Mouse (Mus musculus) gastrocnemius, postnatal 14 days (tissue): Measurements from ENCODE around the gene Dmkn. TPM values are rescaled to one million over a fixed set of nuclear protein-coding genes. Genes with fewer than 3 reads are reported as not detected.
A peak's percentile ranks its signal among the peaks of the same experiment; 100 is the strongest.

Experiments used
- DNase-seq: peaks from one replicate; pipeline ENCODE4 v3.0.0; 2021; ENCODE audit warnings: mixed read lengths
- intact Hi-C: fragments of 180-260 bp; cut with DNase I; formaldehyde crosslinking; loops from one replicate; pipeline ENCODE4 v1.15.1; 2025; ENCODE audit warnings: low total_unique reads
- total RNA-seq, 2 experiments: library from RNA; stranded (reverse); gene quantifications; 2 replicates each; pipeline ENCODE4 v1.2.3; 2021

Gene Dmkn
- total RNA-seq, 2 experiments from 2014 or later = 0.57 TPM; not detected in 1

DNA sequence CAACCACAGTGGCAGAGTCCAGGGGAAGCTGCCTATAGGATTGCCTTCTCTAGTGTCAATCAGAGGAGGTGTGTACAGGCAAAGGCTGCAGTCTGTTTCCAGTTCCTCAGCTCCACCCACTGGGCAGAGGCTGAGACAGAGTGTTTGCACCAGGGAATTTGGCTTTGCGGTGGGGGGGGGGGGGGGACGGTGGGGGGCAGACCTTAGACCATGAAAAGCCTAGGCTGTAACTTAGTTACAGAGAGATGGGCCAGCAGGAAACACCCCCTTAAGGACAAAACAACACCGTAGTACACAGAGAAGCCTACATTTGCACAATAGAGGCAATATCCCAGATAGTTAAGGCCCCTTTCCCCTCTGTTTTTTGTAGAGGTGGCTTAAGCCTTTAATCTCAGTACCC lies 6.6 kb upstream of the Dmkn start:
- DNase-seq = no peak
- intact Hi-C loops = no loop called here

DNA sequence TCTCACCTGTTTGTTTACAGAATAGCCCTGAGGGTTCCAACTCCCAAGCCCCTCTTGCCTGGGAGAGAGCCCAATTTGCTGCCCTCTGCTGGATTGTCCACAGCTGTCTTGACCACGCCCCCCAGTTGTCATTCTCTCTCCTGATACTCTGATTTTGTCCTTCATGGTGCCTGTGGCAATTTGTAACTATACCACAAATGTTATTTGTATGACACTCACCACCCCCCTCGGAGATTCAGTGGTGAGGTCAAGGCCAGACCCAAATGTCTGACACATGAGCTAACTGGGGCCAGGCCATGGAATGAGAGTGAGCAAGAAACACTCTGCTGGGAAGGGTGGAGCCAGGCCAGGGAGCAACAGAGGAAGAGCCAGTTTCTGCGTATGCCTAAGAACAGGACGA lies 4.7 kb upstream of the Dmkn start:
- intact Hi-C loops = no loop called here
- peak; percentile 32 for DNase-seq

DNA sequence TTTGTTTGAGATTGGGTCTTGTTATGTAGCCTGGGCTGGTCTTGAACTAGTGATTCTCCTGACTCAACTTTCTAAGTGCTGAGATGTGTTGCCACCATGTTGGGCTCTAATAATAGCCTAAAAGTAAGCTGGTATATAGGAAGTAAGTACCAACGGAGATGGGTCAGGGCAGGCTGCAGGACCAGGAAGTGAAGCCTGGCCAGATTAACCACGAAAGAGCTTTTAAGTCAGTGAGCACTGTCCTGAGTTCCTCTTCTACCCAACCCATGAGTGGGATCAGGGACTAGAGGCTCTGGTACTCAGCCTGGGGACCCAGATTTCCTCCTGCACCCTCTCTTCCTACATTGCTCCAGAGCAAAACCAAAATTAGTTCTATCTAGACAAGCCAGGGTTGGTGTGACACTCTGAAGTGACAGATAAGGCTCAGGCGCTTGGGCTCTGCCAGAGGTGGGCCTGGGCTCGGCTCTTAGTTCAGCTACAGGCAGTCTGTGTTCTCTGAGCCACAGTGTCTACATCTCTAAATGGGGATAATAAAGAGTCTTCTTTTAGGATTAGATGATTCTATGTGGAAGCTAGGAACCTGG lies 1.7 kb upstream of the Dmkn start:
- intact Hi-C loops = no loop called here

DNA sequence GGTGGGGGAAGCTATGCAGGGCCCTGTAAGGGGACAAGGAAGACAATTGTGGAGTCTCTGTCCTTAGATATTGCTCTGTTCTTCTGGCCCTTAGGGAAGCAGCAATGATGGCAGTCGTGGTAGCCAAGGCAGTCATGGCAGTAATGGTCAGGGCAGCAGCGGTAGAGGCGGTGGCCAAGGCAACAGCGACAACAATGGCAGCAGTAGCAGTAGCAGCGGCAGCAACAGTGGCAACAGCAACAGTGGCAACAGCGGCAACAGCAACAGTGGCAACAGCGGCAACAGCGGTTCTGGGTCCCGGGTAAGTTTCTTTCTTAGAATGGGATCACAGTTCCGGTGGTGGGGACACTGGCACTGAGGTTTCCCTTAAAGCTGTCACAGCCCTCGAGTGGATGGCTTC lies 1.6 kb downstream of the Dmkn start:
- no peak for DNase-seq
- intact Hi-C loops = no loop called here

More for the DNA sequence above, 1.7 kb upstream of the Dmkn start:
- no peak for DNase-seq

DNA sequence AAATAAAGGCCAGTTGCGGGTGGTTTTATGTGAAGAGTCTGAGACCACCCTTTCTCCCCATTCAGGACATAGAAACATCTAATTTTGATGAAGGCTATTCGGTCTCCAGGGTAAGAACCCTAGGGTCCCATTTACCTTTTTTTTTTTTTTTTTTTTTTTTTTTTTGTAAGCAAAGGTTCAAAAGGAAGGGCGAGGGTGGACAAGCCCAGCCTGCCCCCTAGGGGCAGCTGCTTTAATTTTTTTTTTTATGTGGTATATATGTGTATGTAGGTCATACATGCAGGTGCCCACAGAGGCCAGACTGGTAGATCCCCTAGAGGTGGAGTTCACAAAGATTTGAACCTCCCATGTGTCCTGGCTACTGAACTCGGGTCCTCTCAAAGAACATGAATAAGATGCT lies 2.9 kb downstream of the Dmkn start:
- DNase-seq = no peak
- intact Hi-C loops = no loop called here

DNA sequence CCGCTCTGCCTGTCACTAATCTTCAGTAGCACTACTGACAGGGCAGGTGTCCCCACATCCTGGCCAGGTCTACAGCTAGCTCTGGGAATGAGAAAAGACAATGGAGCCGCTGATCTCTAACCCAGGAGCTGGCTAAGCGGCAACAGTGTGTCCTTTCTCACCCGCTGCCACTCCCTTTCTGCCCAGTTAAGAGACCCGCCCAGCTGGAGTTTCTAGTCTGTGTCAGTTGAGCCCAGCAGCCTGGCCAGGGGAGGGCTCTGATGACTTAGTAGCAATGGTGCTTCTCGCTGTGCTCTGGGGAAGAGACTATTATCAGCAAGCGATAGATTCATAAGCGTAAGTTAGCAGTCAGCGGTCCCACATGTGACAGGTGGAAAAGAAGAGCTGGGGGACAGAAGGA lies 5.7 kb downstream of the Dmkn start:
- intact Hi-C loops = no loop called here

DNA sequence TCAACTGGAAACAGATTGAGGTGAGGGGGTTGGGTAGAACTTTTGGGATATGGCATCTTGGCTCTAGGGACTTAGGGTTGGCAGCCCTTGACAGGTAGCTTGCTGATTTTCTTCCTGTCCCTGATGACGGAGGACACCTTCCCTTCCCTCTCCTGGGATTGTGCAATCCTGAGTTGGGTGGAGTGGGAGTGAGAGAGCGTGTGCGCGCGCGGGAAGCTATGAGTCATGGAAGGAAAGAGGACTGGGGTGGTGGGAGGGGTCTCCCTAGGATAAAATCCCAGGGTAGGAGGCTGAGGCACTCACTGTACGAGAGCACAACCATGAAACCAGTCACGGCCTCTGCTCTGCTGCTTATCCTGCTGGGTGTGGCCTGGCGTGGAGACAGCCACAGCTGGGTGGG lies 12.5 kb downstream of the Dmkn start:
- intact Hi-C loops = no loop called here
- no peak for DNase-seq

More for the DNA sequence above, 5.7 kb downstream of the Dmkn start:
- no peak for DNase-seq

DNA sequence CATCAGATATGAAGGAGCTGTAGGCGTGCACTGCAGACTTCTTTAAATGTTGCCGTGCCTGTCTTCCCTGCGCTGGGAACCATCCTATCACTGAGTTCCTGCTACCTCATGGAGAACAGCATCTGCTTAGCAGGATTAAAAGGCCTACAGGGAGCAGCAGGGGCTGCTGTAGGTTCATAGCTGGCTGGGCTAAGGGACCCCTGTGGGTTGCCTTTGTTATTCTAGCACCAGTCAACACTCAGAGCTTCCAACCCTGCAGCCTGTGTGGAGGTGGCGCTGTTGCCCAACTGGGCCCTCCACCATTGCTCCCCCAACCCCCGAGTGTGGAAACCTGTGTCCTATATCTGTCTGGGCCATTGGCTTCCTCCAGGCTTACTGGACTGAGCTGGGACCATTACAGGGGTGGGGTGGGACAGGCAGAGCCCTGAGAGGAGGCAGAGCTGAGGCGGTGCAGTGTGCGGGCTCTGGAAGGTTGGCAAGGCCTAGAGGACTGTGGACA lies 13.6 kb downstream of the Dmkn start:
- intact Hi-C loops = no loop called here
- DNase-seq = no peak

DNA sequence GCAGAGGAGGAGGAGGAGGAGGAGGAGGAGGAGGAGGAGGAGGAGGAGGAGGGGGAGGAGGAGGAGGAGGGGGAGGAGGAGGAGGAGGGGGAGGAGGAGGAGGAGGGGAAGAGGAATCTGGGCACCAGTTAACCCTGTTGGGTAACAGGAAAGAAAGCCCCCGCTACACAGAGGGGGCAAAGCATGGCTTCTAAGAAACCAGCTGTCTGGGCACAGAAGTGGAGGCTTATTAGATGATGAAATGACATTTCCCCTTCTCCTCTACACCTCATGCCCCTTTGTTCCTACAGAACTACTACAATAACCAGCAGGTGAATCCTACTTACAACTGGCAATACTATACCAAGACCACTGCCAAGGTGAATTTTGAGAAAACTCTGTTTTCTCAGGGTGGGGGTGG lies 14.4 kb downstream of the Dmkn start:
- intact Hi-C loops = no loop called here
- no peak for DNase-seq

DNA sequence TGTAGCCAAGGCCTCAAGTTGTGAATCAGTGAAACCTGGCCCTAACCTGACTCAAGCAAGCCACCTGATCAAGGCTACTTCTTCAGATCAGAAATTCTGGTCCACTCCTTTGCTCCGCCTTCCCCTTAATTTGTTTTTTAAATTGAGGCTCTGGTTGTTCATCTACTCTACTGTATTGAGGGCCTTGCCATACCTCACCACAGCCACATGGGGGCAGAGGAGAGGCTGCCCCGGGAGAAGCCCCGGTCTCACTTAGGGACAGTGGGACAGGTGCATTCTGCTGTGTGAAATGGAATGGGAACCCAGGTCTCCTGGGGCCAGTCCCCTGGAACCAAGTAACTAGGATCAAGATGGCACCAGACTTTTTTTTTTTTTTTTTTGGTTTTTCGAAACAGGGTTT lies 18.2 kb downstream of the Dmkn start:
- no peak for DNase-seq
- intact Hi-C loops = no loop called here

DNA sequence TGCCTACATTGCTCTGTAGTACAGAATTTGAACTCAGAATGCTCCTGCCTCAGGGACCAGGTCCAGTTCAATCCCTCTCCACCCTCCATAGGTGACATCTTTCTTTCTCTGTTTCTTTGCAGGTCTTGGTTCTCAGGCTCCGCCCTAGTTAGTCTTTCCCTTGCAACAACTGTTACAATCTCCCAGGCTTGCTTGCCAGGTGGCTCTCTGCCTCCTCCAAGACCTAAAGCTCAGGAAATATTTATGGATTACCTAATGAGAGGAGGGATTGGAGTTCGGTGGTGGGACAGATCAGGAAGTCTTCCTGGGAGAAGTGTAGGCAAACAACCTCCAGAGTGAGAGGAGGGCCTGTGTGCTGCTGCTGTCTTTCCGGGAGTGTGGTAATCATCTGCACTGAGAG lies 19.1 kb downstream of the Dmkn start:
- DNase-seq = no peak
- intact Hi-C loops = no loop called here

DNA sequence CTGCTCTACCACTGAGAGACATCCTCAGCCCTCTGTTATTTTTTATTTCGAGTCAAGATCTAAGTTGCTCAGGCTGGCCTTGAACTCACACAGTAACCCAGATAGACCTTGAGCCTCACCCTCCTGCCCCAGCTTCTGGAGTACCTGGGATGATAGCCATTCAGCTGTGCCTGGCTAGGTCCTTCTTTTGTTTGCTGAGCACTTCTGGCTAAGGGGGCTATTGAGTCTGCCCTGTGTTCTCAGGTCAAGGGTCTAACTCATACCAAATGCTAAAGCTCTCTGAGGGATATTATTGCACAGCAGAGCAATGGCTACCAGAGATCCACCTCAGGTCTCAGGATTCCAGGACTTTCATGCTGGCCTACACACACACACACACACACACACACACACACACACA lies 21.6 kb downstream of the Dmkn start:
- intact Hi-C loops = no loop called here
- DNase-seq = no peak

DNA sequence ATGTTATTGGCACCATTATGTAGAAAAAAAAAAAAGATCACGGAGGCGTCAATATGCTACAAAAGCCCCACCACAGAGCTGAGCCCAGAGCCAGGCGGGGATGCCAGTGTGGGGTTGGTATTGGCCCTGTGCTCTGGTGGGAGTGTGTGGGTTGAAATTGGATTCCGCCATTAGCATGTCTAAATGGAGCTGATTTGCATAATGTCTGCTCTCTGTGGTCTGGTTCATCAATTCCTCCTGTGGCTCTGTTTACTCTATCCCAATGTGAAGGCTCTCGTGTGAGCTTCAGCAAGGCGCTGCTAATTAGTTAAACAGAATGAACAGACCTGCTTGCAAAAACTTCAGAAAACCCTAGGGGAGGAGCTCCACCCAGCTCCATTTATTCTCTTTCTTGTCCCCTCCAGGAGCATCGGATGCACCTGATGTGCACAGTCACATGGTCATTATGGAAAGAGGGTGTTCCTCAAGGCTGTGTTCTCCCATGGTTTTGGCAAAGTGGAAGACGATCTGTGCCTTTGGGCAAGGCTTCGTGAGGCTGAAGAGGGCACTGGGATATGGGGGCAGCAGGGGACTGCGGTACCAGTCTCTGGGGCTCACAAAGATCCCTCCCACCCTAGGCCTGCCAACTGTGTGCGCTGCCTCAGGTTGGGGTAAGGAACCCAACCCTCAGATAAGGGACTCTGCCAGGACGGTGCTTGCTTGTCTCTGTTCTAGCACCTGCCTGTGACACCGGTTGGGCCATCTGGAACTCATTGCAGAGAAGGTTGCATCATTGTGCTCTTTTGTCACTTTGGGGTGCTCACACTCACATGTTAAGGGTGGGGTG lies 22.4 kb downstream of the Dmkn start:
- intact Hi-C loops = no loop called here
- no peak for DNase-seq

DNA sequence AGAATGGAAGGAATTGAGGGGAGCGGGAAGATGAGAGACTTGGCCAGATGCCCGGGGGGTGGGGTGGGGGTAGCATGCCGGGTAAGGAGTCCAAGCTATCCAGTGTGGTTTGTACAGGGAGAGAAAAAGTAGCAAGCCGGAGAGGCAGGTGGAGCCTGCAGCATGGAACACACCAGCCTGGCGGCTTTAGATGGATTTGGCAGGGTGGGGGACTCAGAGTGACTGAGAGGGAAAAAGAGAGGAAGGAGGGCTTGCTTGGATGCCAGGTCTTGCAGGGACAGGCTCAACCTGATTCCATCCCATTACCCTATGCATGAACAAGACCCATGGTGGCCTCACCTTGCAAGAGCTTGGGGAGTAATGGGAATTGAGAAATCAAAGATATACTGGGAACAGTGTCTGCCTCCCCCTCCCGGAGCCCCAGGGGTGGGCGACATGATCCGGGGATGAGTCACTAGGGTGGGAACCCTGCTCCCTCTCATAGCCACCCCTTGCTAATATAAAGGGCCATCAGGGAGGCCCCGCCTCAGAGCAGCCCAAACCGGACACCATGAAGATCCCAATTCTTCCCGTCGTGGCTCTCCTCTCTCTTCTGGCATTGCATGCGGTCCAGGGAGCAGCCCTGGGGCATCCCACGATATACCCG lies 23.9 kb downstream of the Dmkn start, which contains the start of gene Krtdap:
Gene Krtdap, plus strand, starts transcription at position 520 of the 646 bp plus-strand sequence.
- no peak for DNase-seq
- intact Hi-C loops = no loop called here

DNA sequence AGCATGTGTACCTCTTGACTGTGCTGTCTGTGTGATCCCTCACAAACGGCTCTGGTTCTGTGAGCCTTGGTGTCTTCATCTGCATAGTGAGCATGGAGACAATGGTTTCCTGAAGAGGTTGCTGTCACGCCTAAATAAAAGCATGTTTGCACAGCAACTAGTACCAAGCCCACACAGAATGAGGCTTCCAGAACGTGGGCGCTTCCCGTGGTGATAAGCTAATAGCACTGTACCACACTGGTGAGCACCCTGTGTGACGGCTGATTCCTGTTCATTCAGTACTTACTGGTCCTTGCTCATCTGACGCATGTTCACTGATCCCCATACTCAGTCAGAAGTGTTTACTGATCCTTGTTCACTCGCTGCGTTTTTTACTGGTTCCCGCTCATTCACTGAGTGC lies 26.6 kb downstream of the Dmkn start:
- intact Hi-C loops = no loop called here
- no peak for DNase-seq

DNA sequence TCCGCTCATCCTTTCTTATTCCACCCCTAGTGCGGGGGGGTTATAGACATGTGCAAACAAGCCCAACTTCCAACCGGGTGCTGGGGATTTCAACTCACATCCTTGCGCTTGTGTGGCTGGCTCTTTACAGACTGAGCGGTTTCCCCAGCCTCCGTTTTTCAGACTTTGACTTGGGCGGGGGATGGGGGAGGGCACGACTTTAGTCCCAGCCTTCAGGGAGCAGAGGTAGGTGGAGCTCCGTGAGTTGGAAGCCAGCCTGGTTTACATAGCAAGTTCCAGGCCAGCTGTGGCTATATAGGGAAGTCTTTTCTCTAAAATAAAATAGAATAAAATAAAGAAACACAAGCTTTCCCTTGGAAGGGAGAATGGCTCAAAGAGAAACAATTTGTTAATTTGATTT lies 28.4 kb downstream of the Dmkn start:
- intact Hi-C loops = no loop called here
- DNase-seq = no peak

DNA sequence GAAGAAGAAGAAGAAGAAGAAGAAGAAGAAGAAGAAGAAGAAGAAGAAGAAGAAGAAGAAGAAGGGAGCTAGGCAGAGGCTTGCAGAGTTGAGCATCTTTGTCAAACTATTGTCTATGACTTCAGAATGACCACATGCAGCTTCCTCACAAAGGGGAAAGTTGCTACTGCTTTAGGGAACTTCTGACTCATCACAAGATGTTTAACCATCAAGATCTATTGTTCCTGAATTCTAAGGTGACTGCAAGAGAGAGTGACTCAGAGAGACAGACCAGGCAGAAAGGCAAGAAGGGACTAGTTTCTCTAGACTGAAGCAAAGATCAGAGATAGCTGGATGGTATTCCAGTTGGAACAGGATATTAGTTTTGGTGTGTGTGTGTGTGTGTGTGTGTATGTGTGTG lies 31.4 kb downstream of the Dmkn start:
- DNase-seq = no peak
- intact Hi-C loops = no loop called here

DNA sequence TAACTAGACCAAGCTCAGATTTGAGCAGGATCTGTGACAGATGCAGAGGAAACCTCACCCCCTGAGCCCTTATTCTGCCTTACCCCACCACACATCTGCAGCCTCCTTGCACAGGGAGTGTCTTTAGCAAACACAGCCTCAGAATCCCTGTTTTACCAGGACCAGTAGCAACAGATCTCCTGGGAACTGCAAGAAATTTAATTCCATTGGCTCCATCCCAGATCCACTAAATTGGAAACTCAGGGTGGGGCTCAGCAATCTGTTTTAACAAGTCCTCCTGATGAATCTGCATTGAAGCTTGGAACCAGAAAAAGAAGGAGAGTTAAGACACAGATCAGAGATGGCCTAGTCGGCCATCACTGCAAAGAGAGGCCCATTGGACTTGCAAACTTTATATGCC lies 33.2 kb downstream of the Dmkn start:
- DNase-seq = no peak
- intact Hi-C loops = no loop called here

DNA sequence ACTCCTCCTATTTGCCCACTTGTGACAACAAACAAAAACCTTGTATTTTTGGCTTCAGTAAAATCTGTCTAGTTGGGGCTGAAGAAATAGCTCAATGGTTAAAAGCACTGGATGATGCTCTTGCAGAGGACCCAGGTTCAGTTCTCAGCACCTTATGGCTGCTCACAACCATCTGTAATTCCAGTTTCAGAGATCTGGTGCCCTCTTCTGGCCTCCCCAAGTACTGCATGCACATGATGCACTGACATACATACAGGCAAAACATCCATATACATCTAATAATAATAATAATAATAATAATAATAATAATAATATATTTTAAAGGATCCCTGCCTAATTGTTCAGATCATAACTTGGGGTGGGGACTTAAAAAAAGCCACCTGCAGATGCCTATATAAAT lies 37.1 kb downstream of the Dmkn start:
- intact Hi-C loops = no loop called here
- no peak for DNase-seq

DNA sequence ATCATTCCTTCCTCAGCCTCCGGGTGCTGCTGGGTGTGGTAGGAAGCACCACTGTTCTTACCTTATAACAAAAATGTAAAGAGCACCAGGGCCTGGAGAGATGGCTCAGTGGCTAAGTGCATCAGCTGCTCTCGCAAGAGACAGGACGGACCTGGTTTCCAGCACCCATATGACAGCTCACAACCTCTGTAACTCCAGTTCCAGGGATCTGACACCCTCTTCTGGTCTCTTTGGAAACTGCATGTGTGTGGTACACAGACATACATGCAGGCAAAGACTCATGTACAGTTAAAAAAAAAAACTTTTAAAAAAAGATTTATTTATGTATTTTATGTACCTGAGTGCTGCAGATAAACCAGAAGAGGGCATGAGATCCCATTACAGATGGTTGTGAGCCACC lies 39.7 kb downstream of the Dmkn start:
- intact Hi-C loops = no loop called here
- DNase-seq = no peak
